Mouse (Mus musculus) CD8-positive naive resting alpha-beta T cell, adult 2 months (primary cell): ENCODE measurements around the gene Elof1.
"Not testable (repeated sequence)": the region's sequence is repeated elsewhere in the genome, so short reads cannot be mapped to it uniquely, and the experiment has no call there.

ENCODE experiments used
- DNase-seq, 2 experiments: peaks; one replicate each; pipeline ENCODE4 v3.0.0; 2022; ENCODE audit warnings: low read depth in 2 of 2, low spot score in 2 of 2

The Elof1 gene

GRCm38 (mm10) chr9:22116740-22117426 lies at the start of gene Elof1:
Gene Elof1 (minus strand): TSS chr9:22117172.
- peak; percentile 89 to 94 for DNase-seq

GRCm38 (mm10) chr9:22166686-22167085 lies 49.7 kb upstream of the Elof1 start:
- no peak for DNase-seq

GRCm38 (mm10) chr9:22165964-22166363 lies 49.0 kb upstream of the Elof1 start:
- no peak for DNase-seq

- no peak for DNase-seq
These were observed 48.0 kb upstream of the Elof1 start for GRCm38 (mm10) chr9:22164711-22165668.

GRCm38 (mm10) chr9:22162912-22163311 lies 45.9 kb upstream of the Elof1 start:
- DNase-seq, result no peak

GRCm38 (mm10) chr9:22162305-22162704 lies 45.3 kb upstream of the Elof1 start:
- DNase-seq, result no peak

- DNase-seq, result no peak
These were observed 44.3 kb upstream of the Elof1 start for GRCm38 (mm10) chr9:22161299-22161698.

GRCm38 (mm10) chr9:22157516-22158265 lies 40.7 kb upstream of the Elof1 start:
- no peak for DNase-seq

- DNase-seq, result peak; percentile 94 to 97
These were observed 39.7 kb upstream of the Elof1 start, which contains the start of gene Pigyl for GRCm38 (mm10) chr9:22156497-22157245. Gene Pigyl (plus strand): TSS chr9:22156846.

- DNase-seq, result peak; percentile 65 to 84
These were observed 38.6 kb upstream of the Elof1 start for GRCm38 (mm10) chr9:22155614-22156013.

- DNase-seq, result no peak
These were observed 36.8 kb upstream of the Elof1 start for GRCm38 (mm10) chr9:22153810-22154209.

GRCm38 (mm10) chr9:22150946-22151345 lies 34.0 kb upstream of the Elof1 start:
- DNase-seq, result no peak

- not testable (repeated sequence) for DNase-seq
These were observed 33.3 kb upstream of the Elof1 start for GRCm38 (mm10) chr9:22150249-22150693.

GRCm38 (mm10) chr9:22149426-22150248 lies 32.7 kb upstream of the Elof1 start:
- no peak for DNase-seq

- no peak for DNase-seq
These were observed 27.5 kb upstream of the Elof1 start for GRCm38 (mm10) chr9:22144304-22144965.

GRCm38 (mm10) chr9:22143108-22144037 lies 26.4 kb upstream of the Elof1 start:
- DNase-seq, result peak; percentile 91 to 94

GRCm38 (mm10) chr9:22139746-22140145 lies 22.8 kb upstream of the Elof1 start:
- DNase-seq, result no peak

GRCm38 (mm10) chr9:22138480-22138879 lies 21.5 kb upstream of the Elof1 start:
- peak in 1 of 2 experiments; percentile 35 for DNase-seq
